Comparison of ENCODE assay signal across 17 mouse cellular contexts in genomic region chr4:144908825-144909224, GRCm38 (mm10). TPM values are rescaled to one million over a fixed set of nuclear protein-coding genes. Genes with fewer than 3 reads are reported as not detected.
DNase-seq lines count a peak whose midpoint lies in the region; ATAC-seq and TF ChIP-seq lines count a peak whose summit lies in the region.
"Had no signal": no experiment of that assay in that cellular context is flagged by ENCODE, and none has a peak within 500 bp of the region (broad histone marks: within the 10 kb centered on the region; RNA-seq: fewer than 3 reads in every experiment).

No protein-coding gene starts in this region.

- no peak overlapping the region for H3K4me3 ChIP-seq in layer of hippocampus, adult 2 months
- H3K4me3 ChIP-seq: embryonic facial prominence, embryonic 15.5 days; liver, embryonic 13.5 days; midbrain, embryonic 12.5 days; neural tube, embryonic 12.5 days had no signal

- H3K27ac ChIP-seq in layer of hippocampus, adult 2 months, result peak overlapping the region; percentile 46; the same call in 1 of the 2 replicates
- H3K27ac ChIP-seq: embryonic facial prominence, embryonic 15.5 days; liver, embryonic 13.5 days; midbrain, embryonic 12.5 days; neural tube, embryonic 12.5 days had no signal

- ATAC-seq in megakaryocyte progenitor cell, adult 5-6 weeks (replicated peaks; ENCODE audit: poor library complexity), result peak; percentile 26
- ATAC-seq: forebrain, embryonic 14.5 days; hindbrain, embryonic 16.5 days had no signal

- DNase-seq in adrenal gland, postnatal 10 days, result peak; percentile 50
- DNase-seq in adrenal gland, adult 18-20 months (ENCODE audit: low spot score in 2 of 2), result no peak
- no peak for DNase-seq in layer of hippocampus, adult 2 months (ENCODE audit: low spot score in 2 of 2)
- no peak for DNase-seq in layer of hippocampus, postnatal 14 days (ENCODE audit: low spot score in 2 of 2)
- peak; percentile 25 for DNase-seq in brain, adult 2 months (ENCODE audit: low read depth, low spot score)
- no peak for DNase-seq in ovary, postnatal 36 days (ENCODE audit: low spot score)
- DNase-seq in embryo, embryonic 10.5 days (ENCODE audit: low spot score), result no peak
- DNase-seq: cerebellum, postnatal 25 days; gastrocnemius, postnatal 10 days; liver, embryonic 13.5 days; thymus, adult 2 months had no signal

- TF ChIP-seq CTCF in layer of hippocampus, adult 2 months (conservative IDR thresholded peaks at IDR 0.05), result no peak

RNA-seq across cellular contexts. Expression of gene Dhrs3, which starts 16.2 kb away (rescaled TPM):
- 100 to 1,000 TPM; 108 to 126 TPM for total RNA-seq in adrenal gland, postnatal 10 days (2021)
- 100 to 1,000 TPM; 101 to 111 TPM for total RNA-seq in adrenal gland, adult 18-20 months (2021)
- 10 to 100 TPM; 26.7 to 29.0 TPM for total RNA-seq in layer of hippocampus, adult 2 months (2021)
- 10 to 100 TPM; 21.2 to 30.8 TPM for total RNA-seq in layer of hippocampus, postnatal 14 days (2021)
- total RNA-seq in megakaryocyte progenitor cell, adult 5-6 weeks (2015), result 18.2 and 30.9 TPM in 2 replicates
- total RNA-seq in megakaryocyte progenitor cell, adult 5-6 weeks (2017), result 26.4 and 27.2 TPM in 2 replicates

Comparison
In these comparisons a context has a peak if more than half of its experiments do, and no peak if none do; other contexts are left out.
1. DNase-seq: peak in adrenal gland, postnatal 10 days (single experiment) and brain, adult 2 months (single experiment); none in adrenal gland, adult 18-20 months (0 of 2), layer of hippocampus, adult 2 months (0 of 2), layer of hippocampus, postnatal 14 days (0 of 2), ovary, postnatal 36 days (single experiment) and embryo, embryonic 10.5 days (single experiment).